Mouse (Mus musculus) CD8-positive naive resting alpha-beta T cell, adult 2 months (primary cell): ENCODE data around the gene Lin54.

Source experiments
- DNase-seq, 2 experiments: peaks; one replicate each; pipeline ENCODE4 v3.0.0; 2022; ENCODE audit warnings: low read depth in 2 of 2, low spot score in 2 of 2

The Lin54 gene

GRCm38 (mm10) chr5:100423626-100424025 lies 76.8 kb downstream of the Lin54 start:
- no peak for DNase-seq

GRCm38 (mm10) chr5:100418861-100419260 lies 81.6 kb downstream of the Lin54 start:
- no peak for DNase-seq

GRCm38 (mm10) chr5:100418077-100418476 lies 82.4 kb downstream of the Lin54 start:
- DNase-seq: no peak

GRCm38 (mm10) chr5:100415761-100416590 lies 84.5 kb downstream of the Lin54 start, which contains the start of gene Sec31a:
TSS of gene Sec31a (minus strand) at chr5:100416234.
- peak; percentile 97 to 98 for DNase-seq

GRCm38 (mm10) chr5:100414474-100415196 lies 85.8 kb downstream of the Lin54 start:
- no peak for DNase-seq

- no peak for DNase-seq
Measured at GRCm38 (mm10) chr5:100412886-100413285, 87.6 kb downstream of the Lin54 start.

GRCm38 (mm10) chr5:100410281-100410680 lies 90.2 kb downstream of the Lin54 start:
- no peak for DNase-seq

- no peak for DNase-seq
Measured at GRCm38 (mm10) chr5:100408485-100408884, 92.0 kb downstream of the Lin54 start.

GRCm38 (mm10) chr5:100396753-100397152 lies 103.7 kb downstream of the Lin54 start:
- DNase-seq: no peak

- no peak for DNase-seq
Measured at GRCm38 (mm10) chr5:100393681-100394080, 106.8 kb downstream of the Lin54 start.

- DNase-seq: no peak
Measured at GRCm38 (mm10) chr5:100392436-100392955, 107.9 kb downstream of the Lin54 start.
